Mouse (Mus musculus) left cerebral cortex, adult 2 months (tissue): Measurements from ENCODE around the gene Pdha1. TPM values are rescaled to one million over a fixed set of nuclear protein-coding genes. Genes with fewer than 3 reads are reported as not detected.

Experiments
- DNase-seq, 2 experiments: peaks; one replicate each; pipeline ENCODE4 v3.0.0; 2021 to 2022; ENCODE audit warnings: low spot score in 2 of 2, mixed read lengths in 1 of 2; ENCODE audit errors: extremely low spot score in 1 of 2
- H3K27ac ChIP-seq: fragments of 200-600 bp; 2 replicates; pipeline ENCODE4 v1.8.1; 2022
- H3K4me3 ChIP-seq: fragments of 200-600 bp; 2 replicates; pipeline ENCODE4 v1.8.1; 2022
- CTCF ChIP-seq: fragments of 200-600 bp; IDR thresholded peaks from 2 replicates; pipeline ENCODE4 v1.8.1; 2022; ENCODE audit warnings: antibody characterized with exemption, mild to moderate bottlenecking, moderate library complexity
- intact Hi-C: fragments of 180-260 bp; cut with DNase I; formaldehyde crosslinking; loops from one replicate; pipeline ENCODE4 v1.15.1; 2025
- long read RNA-seq, 2 experiments: library from polyadenylated mRNA; stranded (forward); transcript quantifications; one replicate each; pipeline ENCODE4 v2.0.0; 2021; ENCODE audit warnings: borderline mapping rate in 2 of 2
- total RNA-seq, 2 experiments: library from RNA; stranded (reverse); gene quantifications; 2 replicates each; pipeline ENCODE4 v1.2.3; 2021

Gene Pdha1
- total RNA-seq, result 100 to 1,000 TPM; 204 to 231 TPM
- long read RNA-seq, experiment 1, transcript Pdha1-201 (11 exons, 2,848 nt), result major isoform, 317 of 339 reads
- long read RNA-seq, experiment 1, partial matches to known transcripts, result 7 of 339 reads
- long read RNA-seq, experiment 1, other reads (novel, unspliced or antisense), result 15 of 339 reads
- long read RNA-seq, experiment 2, transcript Pdha1-201 (11 exons, 2,848 nt), result major isoform, 233 of 251 reads
- long read RNA-seq, experiment 2, partial matches to known transcripts, result 6 of 251 reads
- long read RNA-seq, experiment 2, other reads (novel, unspliced or antisense), result 12 of 251 reads

DNA sequence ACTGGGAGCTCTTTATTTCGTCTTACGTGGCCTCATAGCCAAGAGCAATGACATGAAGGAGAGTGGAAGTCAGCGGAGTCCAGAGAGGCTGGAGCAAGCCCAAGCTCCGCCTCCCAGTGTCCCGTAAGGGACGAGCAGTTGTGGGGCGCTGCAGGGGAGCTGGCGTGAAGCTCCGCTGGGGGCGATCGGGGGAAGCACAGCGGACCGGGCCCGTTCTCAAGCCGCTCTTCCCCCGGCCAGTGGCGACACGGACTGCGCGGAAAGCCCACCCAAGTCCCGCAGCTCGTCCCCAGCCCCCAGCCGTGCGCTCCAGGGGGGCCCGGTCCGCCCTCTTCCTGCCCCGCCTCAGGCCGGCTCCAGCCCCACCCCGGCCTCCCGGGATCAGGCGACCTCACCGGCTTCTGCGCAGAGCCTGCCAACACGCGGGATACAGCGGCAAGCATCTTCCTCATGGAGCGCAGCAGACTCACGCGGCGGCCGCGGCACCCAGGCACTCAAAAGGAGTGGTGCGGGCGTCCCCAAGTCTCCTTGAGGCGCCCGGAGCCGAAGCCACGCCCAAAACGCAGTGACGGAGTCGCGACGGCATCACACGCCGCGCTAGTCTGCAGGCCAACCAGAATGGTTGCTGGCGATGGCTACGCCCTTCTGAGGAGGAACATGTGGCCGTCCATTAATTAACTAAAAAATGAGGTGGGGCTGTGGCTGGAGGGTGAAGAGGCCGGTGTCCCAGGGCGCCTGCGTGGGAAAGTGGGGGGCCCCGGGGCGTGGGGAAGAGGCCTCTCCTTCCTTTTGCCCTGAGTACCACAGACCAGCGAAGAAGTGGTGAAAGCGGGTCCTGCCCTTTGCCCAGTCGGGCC is at the start of gene Pdha1:
Gene Pdha1, minus strand, starts transcription at position 553 of the 857 bp plus-strand sequence.
- intact Hi-C loops, result no loop called here
- DNase-seq, result peak; percentile 81 to 83
- TF ChIP-seq CTCF, result no peak; the same call in 1 of the 2 replicates
- peak within 1 kb of the TSS; percentile 94 for H3K27ac ChIP-seq
- H3K4me3 ChIP-seq, result peak within 1 kb of the TSS; percentile 70

DNA sequence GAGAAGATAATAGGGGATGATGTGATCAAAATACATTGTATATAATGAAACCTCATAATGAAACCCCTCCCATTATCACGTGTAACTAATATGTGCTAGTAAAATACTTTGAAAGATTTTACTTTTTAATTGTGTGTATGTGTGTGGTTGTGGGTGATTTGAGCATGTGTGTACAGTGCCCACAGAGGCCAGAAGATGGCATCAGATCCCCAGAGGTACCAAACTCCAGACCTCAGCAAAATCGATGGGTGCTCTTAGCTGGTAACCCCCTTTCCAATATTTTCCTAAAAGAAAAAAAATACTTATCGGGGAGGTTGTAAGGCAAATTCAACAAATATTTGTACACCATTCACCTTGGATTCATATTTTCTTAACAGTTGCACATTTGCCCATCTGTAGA is 40.8 kb upstream of the Pdha1 start:
- TF ChIP-seq CTCF, result peak; percentile 41
- intact Hi-C loops, result no loop called here
- Histone ChIP-seq H3K27ac (no peak overlapping the region), H3K4me3 (no peak overlapping the region)
- DNase-seq, result no peak

DNA sequence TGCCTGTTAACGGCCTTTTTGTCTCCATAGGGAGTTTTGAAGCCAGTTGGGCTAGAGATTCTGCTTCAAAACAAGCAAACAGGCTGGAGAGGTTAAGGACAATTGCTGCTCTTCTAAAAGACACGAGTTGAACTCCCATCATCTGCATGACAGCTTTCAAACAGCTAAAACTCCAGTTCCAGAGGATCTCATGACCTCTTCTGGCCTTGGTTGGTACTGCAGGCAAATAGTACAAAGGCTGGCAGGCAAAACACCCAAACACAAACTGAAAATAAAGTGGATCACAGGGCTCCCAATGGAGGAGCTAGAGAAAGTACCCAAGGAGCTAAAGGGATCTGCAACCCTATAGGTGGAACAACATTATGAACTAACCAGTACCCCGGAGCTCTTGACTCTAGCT is 31.9 kb upstream of the Pdha1 start:
- peak; percentile 30 to 61 for DNase-seq
- peak; percentile 64 for TF ChIP-seq CTCF
- Histone ChIP-seq H3K4me3 (no peak overlapping the region), H3K27ac (no peak overlapping the region)
- intact Hi-C loops, result no loop called here

GRCm38 (mm10) chrX:160166246-160166985 is 28.2 kb upstream of the Pdha1 start:
- Histone ChIP-seq H3K27ac (no peak overlapping the region), H3K4me3 (no peak overlapping the region)
- no peak for DNase-seq
- no peak for TF ChIP-seq CTCF
- intact Hi-C loops, result no loop called here

- intact Hi-C loops, result no loop called here
- DNase-seq, result no peak
- H3K4me3 ChIP-seq, result no peak overlapping the region
- H3K27ac ChIP-seq, result no peak overlapping the region
- TF ChIP-seq CTCF, result no peak
Measured at GRCm38 (mm10) chrX:160164259-160164658, 26.0 kb upstream of the Pdha1 start.

DNA sequence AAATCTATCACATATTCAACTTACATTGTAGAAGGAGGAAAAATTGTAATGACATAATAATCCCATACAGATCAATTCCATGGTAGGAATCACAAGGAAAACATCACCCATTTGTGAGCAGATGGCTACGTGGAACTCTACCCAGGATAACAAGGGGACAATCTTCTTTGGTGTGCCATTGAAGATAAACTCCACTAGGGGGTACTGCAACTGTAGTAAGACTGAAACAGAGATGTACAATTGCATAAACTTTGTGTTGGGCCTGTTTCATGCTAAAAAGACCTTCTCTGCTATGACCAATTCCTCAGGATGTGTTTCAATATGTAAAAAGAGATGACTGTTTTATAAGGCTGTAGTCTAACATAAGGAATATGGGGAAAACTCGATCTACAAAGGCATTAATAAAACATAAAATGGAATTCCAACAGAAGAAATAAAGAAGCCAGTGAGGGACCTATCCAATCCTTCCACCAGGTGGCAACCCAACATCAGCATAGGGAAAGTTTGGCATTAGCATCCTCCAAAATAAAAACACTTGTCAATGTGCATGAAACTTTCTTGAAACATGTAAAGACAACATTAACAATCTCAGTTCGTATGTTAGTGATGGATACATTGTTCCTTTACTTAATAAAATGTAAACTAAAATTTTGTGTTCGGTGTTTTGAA is 15.1 kb upstream of the Pdha1 start:
- TF ChIP-seq CTCF, result peak; percentile 64
- Histone ChIP-seq H3K27ac (no peak overlapping the region), H3K4me3 (no peak overlapping the region)
- intact Hi-C loops, result loop anchor here (1.0 kb wide), 1 partner anchor 880 kb away; no protein-coding TSS in a partner anchor
- no peak for DNase-seq

GRCm38 (mm10) chrX:160148859-160149258 is 10.6 kb upstream of the Pdha1 start:
- no peak overlapping the region for H3K27ac ChIP-seq
- no peak for DNase-seq
- H3K4me3 ChIP-seq, result no peak overlapping the region
- intact Hi-C loops, result no loop called here
- TF ChIP-seq CTCF, result no peak

- DNase-seq, result no peak
- TF ChIP-seq CTCF, result no peak
- Histone ChIP-seq H3K27ac (no peak overlapping the region), H3K4me3 (no peak overlapping the region)
- intact Hi-C loops, result no loop called here
Measured at GRCm38 (mm10) chrX:160147406-160147805, 9.2 kb upstream of the Pdha1 start.

GRCm38 (mm10) chrX:160146806-160147205 is 8.6 kb upstream of the Pdha1 start:
- TF ChIP-seq CTCF, result no peak
- Histone ChIP-seq H3K27ac (no peak overlapping the region), H3K4me3 (no peak overlapping the region)
- intact Hi-C loops, result no loop called here
- DNase-seq, result no peak

DNA sequence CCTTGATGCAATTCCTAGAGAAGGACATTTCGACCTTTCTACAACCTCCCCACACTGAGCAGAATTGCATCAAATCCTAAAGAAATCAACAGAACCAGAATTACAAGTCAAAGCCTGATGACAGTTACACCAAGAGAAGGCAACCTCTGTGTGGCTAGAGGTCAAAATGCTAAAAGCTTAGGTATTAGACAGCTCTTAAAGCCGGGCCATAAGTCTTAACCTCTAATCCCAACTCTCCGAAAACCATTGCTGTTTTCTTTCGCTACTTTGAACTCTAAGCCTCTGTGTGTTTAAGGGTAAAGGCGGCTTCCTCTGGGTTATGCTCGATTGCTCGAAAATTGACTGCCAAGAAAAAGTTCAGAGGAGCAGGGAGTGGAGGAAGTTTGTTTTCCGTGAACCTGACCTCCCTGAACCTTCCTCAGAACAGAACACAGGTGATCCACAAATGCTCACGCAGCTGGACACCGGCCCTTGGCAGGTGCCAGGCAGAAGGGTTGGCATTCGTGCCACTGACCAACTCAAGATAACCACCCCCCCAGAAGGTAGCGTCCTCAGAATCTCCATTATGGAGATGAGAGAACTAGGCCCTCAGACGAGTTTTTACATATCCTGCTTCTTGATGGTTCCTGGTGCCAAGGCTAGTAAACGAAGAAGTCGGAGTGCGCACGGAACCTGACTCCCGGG is 894 bp downstream of the Pdha1 start:
- H3K4me3 ChIP-seq, result peak overlapping the region; percentile 70
- H3K27ac ChIP-seq, result peak overlapping the region; percentile 94
- intact Hi-C loops, result no loop called here
- DNase-seq, result no peak
- no peak for TF ChIP-seq CTCF

GRCm38 (mm10) chrX:160136153-160136552 is 2.1 kb downstream of the Pdha1 start:
- peak overlapping the region; percentile 70; the same call in 1 of the 2 replicates for H3K4me3 ChIP-seq
- intact Hi-C loops, result no loop called here
- DNase-seq, result no peak
- TF ChIP-seq CTCF, result no peak
- H3K27ac ChIP-seq, result no peak overlapping the region
